Mouse (Mus musculus) kidney, embryonic 16.5 days (tissue): ENCODE measurements at regions not wholly inside any gene's neighbourhood (a gene's known extent, or its start where the extent isn't known, plus 50 kb on each side); places are given as distances from the start of the nearest gene placed in this dataset.
A peak's percentile ranks its signal among the peaks of the same experiment; 100 is the strongest.
"Not testable (repeated sequence)": the region's sequence is repeated elsewhere in the genome, so short reads cannot be mapped to it uniquely, and the experiment has no call there.

Experiments
- ATAC-seq: fragments of 200-750 bp; cut with Nextera tagmentation; 2 replicates; pipeline ENCODE4 v1.8.0; 2017; ENCODE audit warnings: moderate TSS enrichment; ENCODE audit not compliant: low FRiP score, low TSS enrichment
- H3K27ac ChIP-seq: fragments of 300-500 bp; sonication (generic); 2 replicates; pipeline ENCODE4 v1.5.1; 2014; ENCODE audit warnings: low read length
- H3K27me3 ChIP-seq: fragments of 300-500 bp; sonication (generic); 2 replicates; pipeline ENCODE4 v1.6.1; 2014; ENCODE audit warnings: low read length, control low read depth, mixed read lengths; ENCODE audit not compliant: insufficient read depth
- H3K36me3 ChIP-seq: fragments of 300-500 bp; sonication (generic); 2 replicates; pipeline ENCODE4 v1.6.1; 2014; ENCODE audit warnings: low read length, control low read depth, mixed read lengths; ENCODE audit not compliant: insufficient read depth
- H3K4me1 ChIP-seq: fragments of 300-500 bp; sonication (generic); 2 replicates; pipeline ENCODE4 v1.6.1; 2014; ENCODE audit warnings: low read length, control low read depth, mixed read lengths; ENCODE audit not compliant: insufficient read depth
- H3K4me2 ChIP-seq: fragments of 300-500 bp; sonication (generic); replicated peaks from 2 replicates; pipeline ENCODE4 v1.6.1; 2014; ENCODE audit warnings: low read depth, low read length
- H3K4me3 ChIP-seq: fragments of 300-500 bp; sonication (generic); 2 replicates; pipeline ENCODE4 v1.5.1; 2014; ENCODE audit warnings: mild to moderate bottlenecking, low read length
- H3K9ac ChIP-seq: fragments of 300-500 bp; sonication (generic); replicated peaks from 2 replicates; pipeline ENCODE4 v1.6.1; 2014; ENCODE audit warnings: low read length
- H3K9me3 ChIP-seq: fragments of 300-500 bp; sonication (generic); 2 replicates; pipeline ENCODE4 v1.6.1; 2016; ENCODE audit warnings: low read length, control low read depth
- WGBS: fragments of 180-500 bp; shearing (Covaris S2); extraction: QIAGEN DNeasy Blood & Tissue Kit; methylation state at CpG from one replicate; pipeline ENCODE4 v1.1.7; 2014; 5-methylcytosine and 5-hydroxymethylcytosine counted together

GRCm38 (mm10) chr1:12120926-12121325 is 707.0 kb downstream of the A830018L16Rik start:
- no peaks in the 10 kb centered on the region for H3K27me3 ChIP-seq
- H3K36me3 ChIP-seq: no peaks in the 10 kb centered on the region
- no peak overlapping the region for H3K4me3 ChIP-seq
- no peaks in the 10 kb centered on the region for H3K4me1 ChIP-seq
- H3K9ac ChIP-seq: no peak overlapping the region
- no peak for ATAC-seq
- H3K9me3 ChIP-seq: no peaks in the 10 kb centered on the region
- H3K27ac ChIP-seq: no peak overlapping the region
- 88% methylated on average over 7 of the region's 7 CpGs for WGBS
- no peak overlapping the region for H3K4me2 ChIP-seq

GRCm38 (mm10) chr1:12126611-12127010 is 712.7 kb downstream of the A830018L16Rik start:
- not testable (repeated sequence) for ATAC-seq, H3K4me1 ChIP-seq, H3K9ac ChIP-seq, H3K27ac ChIP-seq, H3K4me3 ChIP-seq, H3K36me3 ChIP-seq, H3K27me3 ChIP-seq, H3K9me3 ChIP-seq, H3K4me2 ChIP-seq
- WGBS: 58% methylated on average over 2 of the region's 2 CpGs

- Histone ChIP-seq H3K4me1 (no peaks in the 10 kb centered on the region), H3K9ac (no peak overlapping the region), H3K4me3 (no peak overlapping the region), H3K27me3 (no peaks in the 10 kb centered on the region), H3K9me3 (no peaks in the 10 kb centered on the region), H3K27ac (no peak overlapping the region), H3K4me2 (no peak overlapping the region), H3K36me3 (no peaks in the 10 kb centered on the region)
- peak; percentile 57; the same call in 1 of the 2 replicates for ATAC-seq
- WGBS: 84% methylated on average over 10 of the region's 10 CpGs
Measured at GRCm38 (mm10) chr1:12170503-12170902, 756.6 kb downstream of the A830018L16Rik start.

- Histone ChIP-seq H3K4me2 (no peak overlapping the region), H3K9ac (no peak overlapping the region), H3K36me3 (no peaks in the 10 kb centered on the region), H3K9me3 (no peaks in the 10 kb centered on the region), H3K27ac (no peak overlapping the region), H3K27me3 (0 out of 2 replicates have a peak, but pooled peaks cover 2% of the 10 kb centered on the region), H3K4me3 (no peak overlapping the region), H3K4me1 (no peaks in the 10 kb centered on the region)
- 78% methylated on average over 5 of the region's 5 CpGs for WGBS
- ATAC-seq: no peak
Measured at GRCm38 (mm10) chr1:12189646-12190233, 775.8 kb downstream of the A830018L16Rik start.

- Histone ChIP-seq H3K4me2 (no peak overlapping the region), H3K27me3 (0 out of 2 replicates have a peak, but pooled peaks cover 6% of the 10 kb centered on the region), H3K9ac (no peak overlapping the region), H3K4me1 (no peaks in the 10 kb centered on the region), H3K9me3 (no peaks in the 10 kb centered on the region), H3K4me3 (no peak overlapping the region), H3K27ac (no peak overlapping the region), H3K36me3 (no peaks in the 10 kb centered on the region)
- no peak for ATAC-seq
- 59% methylated on average over 1 of the region's 1 CpGs for WGBS
Measured at GRCm38 (mm10) chr1:12192588-12192987, 778.7 kb downstream of the A830018L16Rik start.

GRCm38 (mm10) chr1:12231089-12231488 is 817.2 kb downstream of the A830018L16Rik start:
- Histone ChIP-seq H3K9ac (no peak overlapping the region), H3K4me1 (no peaks in the 10 kb centered on the region), H3K4me2 (no peak overlapping the region), H3K27me3 (no peaks in the 10 kb centered on the region), H3K9me3 (no peaks in the 10 kb centered on the region), H3K4me3 (no peak overlapping the region), H3K36me3 (no peaks in the 10 kb centered on the region), H3K27ac (no peak overlapping the region)
- ATAC-seq: no peak
- WGBS: 81% methylated on average over 1 of the region's 1 CpGs

- Histone ChIP-seq H3K9me3 (no peaks in the 10 kb centered on the region), H3K4me3 (no peak overlapping the region), H3K36me3 (no peaks in the 10 kb centered on the region), H3K9ac (no peak overlapping the region), H3K4me2 (no peak overlapping the region), H3K4me1 (no peaks in the 10 kb centered on the region), H3K27me3 (no peaks in the 10 kb centered on the region), H3K27ac (no peak overlapping the region)
- no peak for ATAC-seq
Measured at GRCm38 (mm10) chr1:12242090-12242489, 828.2 kb downstream of the A830018L16Rik start.

- Histone ChIP-seq H3K27me3 (no peaks in the 10 kb centered on the region), H3K4me1 (no peaks in the 10 kb centered on the region), H3K4me3 (no peak overlapping the region), H3K4me2 (no peak overlapping the region), H3K36me3 (no peaks in the 10 kb centered on the region), H3K9me3 (no peaks in the 10 kb centered on the region), H3K27ac (no peak overlapping the region), H3K9ac (no peak overlapping the region)
- no peak for ATAC-seq
- 87% methylated on average over 4 of the region's 4 CpGs for WGBS
Measured at GRCm38 (mm10) chr1:12282493-12282892, 868.6 kb downstream of the A830018L16Rik start.

- Histone ChIP-seq H3K9me3 (no peaks in the 10 kb centered on the region), H3K27me3 (no peaks in the 10 kb centered on the region), H3K4me2 (no peak overlapping the region), H3K9ac (no peak overlapping the region), H3K4me3 (no peak overlapping the region), H3K4me1 (no peaks in the 10 kb centered on the region), H3K27ac (no peak overlapping the region), H3K36me3 (no peaks in the 10 kb centered on the region)
- ATAC-seq: no peak
- WGBS: 31% methylated on average over 6 of the region's 6 CpGs
Measured at GRCm38 (mm10) chr1:12285551-12285950, 871.6 kb downstream of the A830018L16Rik start.

GRCm38 (mm10) chr1:12286026-12286425 is 872.1 kb downstream of the A830018L16Rik start:
- Histone ChIP-seq H3K27me3 (no peaks in the 10 kb centered on the region), H3K4me1 (no peaks in the 10 kb centered on the region), H3K4me2 (no peak overlapping the region), H3K9me3 (no peaks in the 10 kb centered on the region), H3K36me3 (no peaks in the 10 kb centered on the region), H3K27ac (no peak overlapping the region), H3K4me3 (no peak overlapping the region), H3K9ac (no peak overlapping the region)
- ATAC-seq: no peak
- WGBS: 64% methylated on average over 3 of the region's 3 CpGs
